Mouse (Mus musculus) layer of hippocampus, adult 9-10 months (tissue): ENCODE data around the gene Gm49358.

Source experiments
- DNase-seq: peaks from one replicate; pipeline ENCODE4 v3.0.0; 2022; ENCODE audit warnings: low spot score

Gm49358 gene

GRCm38 (mm10) chr10:86778398-86779116 is 14.8 kb downstream of the Gm49358 start, which contains the start of gene Nt5dc3:
Nt5dc3 (plus strand) TSS chr10:86779005.
- peak; percentile 88 for DNase-seq

GRCm38 (mm10) chr10:86779117-86779755 is 15.5 kb downstream of the Gm49358 start:
- DNase-seq: no peak

- no peak for DNase-seq
Measured at GRCm38 (mm10) chr10:86779816-86780500, 16.2 kb downstream of the Gm49358 start.

GRCm38 (mm10) chr10:86781641-86782040 is 17.9 kb downstream of the Gm49358 start:
- no peak for DNase-seq

GRCm38 (mm10) chr10:86782656-86783055 is 18.9 kb downstream of the Gm49358 start:
- no peak for DNase-seq

GRCm38 (mm10) chr10:86783561-86783960 is 19.8 kb downstream of the Gm49358 start:
- no peak for DNase-seq

- DNase-seq: no peak
Measured at GRCm38 (mm10) chr10:86784126-86784675, 20.4 kb downstream of the Gm49358 start.

GRCm38 (mm10) chr10:86785396-86785795 is 21.6 kb downstream of the Gm49358 start:
- DNase-seq: no peak

GRCm38 (mm10) chr10:86786083-86786482 is 22.3 kb downstream of the Gm49358 start:
- no peak for DNase-seq

GRCm38 (mm10) chr10:86788193-86788592 is 24.4 kb downstream of the Gm49358 start:
- DNase-seq: no peak

- no peak for DNase-seq
Measured at GRCm38 (mm10) chr10:86789146-86789672, 25.4 kb downstream of the Gm49358 start.

- DNase-seq: no peak
Measured at GRCm38 (mm10) chr10:86791507-86792184, 27.9 kb downstream of the Gm49358 start.

- no peak for DNase-seq
Measured at GRCm38 (mm10) chr10:86793509-86793951, 29.8 kb downstream of the Gm49358 start.

- DNase-seq: no peak
Measured at GRCm38 (mm10) chr10:86794196-86794595, 30.4 kb downstream of the Gm49358 start.

- DNase-seq: no peak
Measured at GRCm38 (mm10) chr10:86794794-86795535, 31.2 kb downstream of the Gm49358 start.

- DNase-seq: no peak
Measured at GRCm38 (mm10) chr10:86796073-86796741, 32.4 kb downstream of the Gm49358 start.

GRCm38 (mm10) chr10:86807362-86807761 is 43.6 kb downstream of the Gm49358 start:
- no peak for DNase-seq

GRCm38 (mm10) chr10:86808013-86808758 is 44.4 kb downstream of the Gm49358 start:
- DNase-seq: no peak

GRCm38 (mm10) chr10:86810000-86810399 is 46.2 kb downstream of the Gm49358 start:
- DNase-seq: no peak

GRCm38 (mm10) chr10:86810612-86811011 is 46.8 kb downstream of the Gm49358 start:
- no peak for DNase-seq
